Mouse (Mus musculus) heart, embryonic 11.5 days (tissue): ENCODE data around the gene Auts2. TPM values are rescaled to one million over a fixed set of nuclear protein-coding genes. Genes with fewer than 3 reads are reported as not detected.

Experiments used
- ATAC-seq: fragments of 200-750 bp; cut with Nextera tagmentation; replicated peaks from 2 replicates; pipeline ENCODE4 v1.8.0; 2017; ENCODE audit warnings: moderate library complexity; ENCODE audit not compliant: insufficient number of reproducible peaks, low FRiP score, low TSS enrichment
- H3K27ac ChIP-seq: fragments of 300-500 bp; sonication (generic); 2 replicates; pipeline ENCODE4 v1.5.1; 2014; ENCODE audit warnings: mild to moderate bottlenecking, low read depth, low read length
- H3K27me3 ChIP-seq: fragments of 300-500 bp; sonication (generic); 2 replicates; pipeline ENCODE4 v1.6.1; 2014; ENCODE audit warnings: mild to moderate bottlenecking, low read length, mixed read lengths; ENCODE audit not compliant: control insufficient read depth, insufficient read depth
- H3K36me3 ChIP-seq: fragments of 300-500 bp; sonication (generic); 2 replicates; pipeline ENCODE4 v1.6.1; 2014; ENCODE audit warnings: mild to moderate bottlenecking, low read length, moderate library complexity, mixed read lengths; ENCODE audit not compliant: control insufficient read depth, insufficient read depth
- H3K4me1 ChIP-seq: fragments of 300-500 bp; sonication (generic); 2 replicates; pipeline ENCODE4 v1.6.1; 2014; ENCODE audit warnings: low read length; ENCODE audit not compliant: control insufficient read depth, insufficient read depth
- H3K4me2 ChIP-seq: fragments of 300-500 bp; sonication (generic); 2 replicates; pipeline ENCODE4 v1.6.1; 2014; ENCODE audit warnings: mild to moderate bottlenecking, moderate library complexity
- H3K4me3 ChIP-seq: fragments of 300-500 bp; sonication (generic); 2 replicates; pipeline ENCODE4 v1.5.1; 2014; ENCODE audit warnings: low read depth, low read length
- H3K9ac ChIP-seq: fragments of 300-500 bp; sonication (generic); 2 replicates; pipeline ENCODE4 v1.6.1; 2014; ENCODE audit warnings: mild to moderate bottlenecking, low read depth, low read length, moderate library complexity
- H3K9me3 ChIP-seq: fragments of 300-500 bp; sonication (generic); replicated peaks from 2 replicates; pipeline ENCODE4 v1.6.1; 2016; ENCODE audit warnings: low read length; ENCODE audit not compliant: control insufficient read depth
- WGBS: fragments of 180-500 bp; shearing (Covaris S2); extraction: QIAGEN DNeasy Blood & Tissue Kit; methylation state at CpG from one replicate; pipeline ENCODE4 v1.1.7; 2014; ENCODE audit not compliant: insufficient replicate concordance; 5-methylcytosine and 5-hydroxymethylcytosine counted together
- polyA plus RNA-seq: library from polyadenylated mRNA; unstranded; fragments of >200 nt; fragmentation: Nextera tagmentation; extraction: Ambion mirVana; gene quantifications from 2 replicates; pipeline ENCODE4 v1.2.1, GENCODE M21; 2014

The Auts2 gene
- polyA plus RNA-seq, 1 experiment from 2014 or later = 19.8 TPM

DNA sequence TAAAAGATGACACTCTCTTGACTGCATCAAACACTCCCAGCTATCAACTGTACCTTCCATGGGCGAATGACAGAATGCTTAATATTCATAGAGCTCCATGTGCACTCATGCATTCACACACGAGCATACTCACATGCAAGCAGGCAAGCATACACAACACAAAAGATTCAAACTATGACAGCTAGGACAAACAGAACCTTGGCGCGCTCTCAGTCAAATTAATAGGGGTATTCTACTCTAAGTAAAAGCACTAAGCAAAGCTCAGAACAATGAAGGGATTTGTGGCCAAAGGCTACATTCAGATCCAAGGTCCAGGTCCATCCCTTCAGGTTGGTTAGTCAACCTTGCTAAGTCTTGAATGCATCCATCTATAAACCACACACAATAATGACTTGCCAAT, 219.5 kb downstream of the Auts2 start:
- no peak overlapping the region for H3K9ac ChIP-seq
- WGBS = 87% methylated on average over 4 of the region's 4 CpGs
- H3K9me3 ChIP-seq = no peaks in the 10 kb centered on the region
- H3K36me3 ChIP-seq = no peaks in the 10 kb centered on the region
- H3K27ac ChIP-seq = no peak overlapping the region
- no peak for ATAC-seq
- H3K4me2 ChIP-seq = no peak overlapping the region
- H3K4me1 ChIP-seq = peaks cover 21% of the 10 kb centered on the region
- no peaks in the 10 kb centered on the region for H3K27me3 ChIP-seq
- no peak overlapping the region for H3K4me3 ChIP-seq

DNA sequence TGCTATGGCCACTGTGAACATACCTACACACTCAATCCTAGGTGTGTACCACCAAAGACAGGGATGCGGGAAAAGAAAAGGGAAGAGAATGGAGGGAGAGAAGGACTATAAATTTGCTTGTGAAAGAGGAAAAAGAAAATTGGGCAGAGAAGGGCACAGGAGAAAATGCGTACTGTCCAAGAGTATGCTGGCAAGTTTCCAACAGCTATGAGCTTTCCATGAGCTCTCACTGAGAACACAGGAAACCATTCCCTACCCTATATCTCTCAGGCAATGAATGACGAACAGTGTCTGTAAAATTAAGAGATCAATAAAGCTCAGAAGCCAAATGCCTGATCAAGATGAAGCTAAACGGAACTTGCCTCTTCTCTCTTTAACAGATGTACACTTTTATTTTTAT, 220.2 kb downstream of the Auts2 start:
- H3K4me3 ChIP-seq = no peak overlapping the region
- WGBS = 69% methylated on average over 4 of the region's 4 CpGs
- no peak overlapping the region for H3K27ac ChIP-seq
- H3K9ac ChIP-seq = no peak overlapping the region
- H3K9me3 ChIP-seq = no peaks in the 10 kb centered on the region
- H3K4me1 ChIP-seq = peaks cover 24% of the 10 kb centered on the region
- ATAC-seq = no peak
- no peaks in the 10 kb centered on the region for H3K36me3 ChIP-seq
- no peak overlapping the region for H3K4me2 ChIP-seq
- no peaks in the 10 kb centered on the region for H3K27me3 ChIP-seq

DNA sequence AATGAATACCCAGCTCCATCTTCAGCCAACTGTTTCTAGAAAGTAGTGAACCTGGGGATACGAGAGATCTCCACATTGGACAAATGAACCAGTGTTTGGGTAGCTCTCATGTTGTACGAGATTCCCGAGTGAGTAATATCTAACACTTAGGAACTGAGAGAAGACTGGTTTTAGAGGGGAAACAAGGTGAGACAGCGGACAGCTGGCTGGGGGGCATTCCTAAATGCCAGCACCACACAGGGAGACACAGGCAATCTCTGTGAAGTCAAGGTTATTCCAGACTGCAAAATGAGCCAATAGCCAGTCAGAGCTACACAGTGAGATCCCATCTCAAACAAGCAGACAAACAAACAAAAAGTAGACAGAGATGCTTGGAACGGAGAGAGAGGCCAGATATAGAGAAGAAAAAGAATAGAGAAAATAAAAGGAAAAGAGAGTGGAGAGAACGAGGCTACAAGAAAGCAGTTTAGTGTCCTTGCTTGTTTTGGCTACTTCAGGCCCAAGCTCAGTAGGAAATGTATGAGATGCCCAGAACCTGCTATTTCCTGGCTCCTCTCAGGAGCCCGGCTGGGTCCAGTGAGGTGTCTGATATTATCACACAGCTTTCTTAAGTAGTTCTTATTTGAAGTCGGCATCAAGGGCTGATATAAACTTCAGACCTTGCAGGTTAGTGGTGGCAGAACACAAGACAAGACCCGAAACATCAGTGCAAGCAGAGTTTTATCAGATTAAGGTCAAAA, 224.9 kb downstream of the Auts2 start:
- Histone ChIP-seq H3K4me1 (peaks cover 33% of the 10 kb centered on the region), H3K27me3 (no peaks in the 10 kb centered on the region), H3K9me3 (no peaks in the 10 kb centered on the region), H3K4me3 (no peak overlapping the region), H3K9ac (no peak overlapping the region), H3K4me2 (no peak overlapping the region), H3K36me3 (no peaks in the 10 kb centered on the region), H3K27ac (no peak overlapping the region)
- 69% methylated on average over 9 of the region's 9 CpGs for WGBS
- no peak for ATAC-seq

DNA sequence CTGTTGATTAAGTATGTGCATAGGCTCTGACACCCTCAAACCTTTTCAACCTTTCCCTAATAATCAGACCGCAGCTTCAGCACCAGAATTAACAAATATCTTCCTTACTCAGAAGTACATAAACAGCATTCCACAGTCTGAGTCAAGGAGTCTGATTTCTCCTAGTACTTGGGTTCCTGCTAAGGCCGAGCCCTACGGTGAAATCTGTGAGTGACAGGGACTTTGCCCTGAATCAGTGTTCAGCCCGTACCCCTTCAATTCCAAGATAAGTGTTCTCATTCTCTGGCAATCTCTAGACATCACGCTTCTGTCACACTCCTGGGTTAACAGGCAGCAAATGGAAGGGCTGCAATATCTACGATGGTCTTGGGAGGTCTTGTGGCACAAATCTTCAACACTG, 226.2 kb downstream of the Auts2 start:
- Histone ChIP-seq H3K4me2 (no peak overlapping the region), H3K9me3 (no peaks in the 10 kb centered on the region), H3K4me1 (peaks cover 33% of the 10 kb centered on the region), H3K4me3 (no peak overlapping the region), H3K27ac (no peak overlapping the region), H3K27me3 (no peaks in the 10 kb centered on the region), H3K9ac (no peak overlapping the region), H3K36me3 (no peaks in the 10 kb centered on the region)
- ATAC-seq = no peak
- WGBS = 40% methylated on average over 6 of the region's 6 CpGs

DNA sequence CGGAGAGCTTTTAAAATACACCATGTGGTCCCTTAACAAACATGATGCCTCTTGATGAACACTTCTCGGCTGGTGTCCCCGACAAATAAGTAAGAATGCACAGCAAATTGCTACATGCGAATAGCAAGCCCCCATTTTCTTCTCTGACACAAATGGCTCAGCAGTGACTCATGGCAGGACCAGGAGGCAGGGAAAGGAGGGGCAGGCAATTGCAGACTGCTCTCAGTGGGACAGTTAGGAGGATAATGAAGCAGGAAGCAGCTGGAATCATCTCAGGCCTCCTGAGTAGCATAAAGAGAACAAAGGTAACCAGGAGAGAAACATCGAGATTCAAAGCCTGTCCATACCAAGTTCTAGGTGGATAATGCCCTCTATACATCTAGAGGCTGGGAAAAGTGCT, 228.8 kb downstream of the Auts2 start:
- Histone ChIP-seq H3K36me3 (no peaks in the 10 kb centered on the region), H3K9ac (no peak overlapping the region), H3K9me3 (no peaks in the 10 kb centered on the region), H3K4me3 (no peak overlapping the region), H3K4me2 (no peak overlapping the region), H3K4me1 (peaks cover 22% of the 10 kb centered on the region), H3K27me3 (no peaks in the 10 kb centered on the region), H3K27ac (no peak overlapping the region)
- WGBS = 82% methylated on average over 5 of the region's 5 CpGs
- no peak for ATAC-seq

DNA sequence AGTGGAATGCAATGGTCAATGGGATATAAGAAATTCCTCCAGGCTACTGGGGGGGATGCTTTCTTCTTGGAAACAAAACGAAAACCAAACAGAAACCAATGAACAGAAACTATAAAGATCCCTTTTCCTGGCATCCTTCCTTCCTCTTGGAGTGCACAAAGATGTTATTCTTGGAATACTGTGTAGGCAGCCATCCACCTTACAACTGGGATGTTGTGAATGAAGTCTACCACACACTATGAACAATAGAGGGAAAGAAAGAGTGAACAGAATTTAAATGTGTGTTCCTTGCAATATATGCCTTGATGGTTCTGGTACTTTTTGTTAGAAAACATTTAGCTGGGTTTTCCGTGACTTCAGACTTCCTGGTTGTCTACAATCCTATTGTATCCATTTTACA, 236.1 kb downstream of the Auts2 start:
- no peaks in the 10 kb centered on the region for H3K27me3 ChIP-seq
- H3K4me3 ChIP-seq = no peak overlapping the region
- ATAC-seq = no peak
- no peaks in the 10 kb centered on the region for H3K9me3 ChIP-seq
- H3K36me3 ChIP-seq = no peaks in the 10 kb centered on the region
- H3K4me2 ChIP-seq = no peak overlapping the region
- H3K27ac ChIP-seq = no peak overlapping the region
- no peak overlapping the region for H3K9ac ChIP-seq
- WGBS = 84% methylated on average over 2 of the region's 2 CpGs
- no peaks in the 10 kb centered on the region for H3K4me1 ChIP-seq

DNA sequence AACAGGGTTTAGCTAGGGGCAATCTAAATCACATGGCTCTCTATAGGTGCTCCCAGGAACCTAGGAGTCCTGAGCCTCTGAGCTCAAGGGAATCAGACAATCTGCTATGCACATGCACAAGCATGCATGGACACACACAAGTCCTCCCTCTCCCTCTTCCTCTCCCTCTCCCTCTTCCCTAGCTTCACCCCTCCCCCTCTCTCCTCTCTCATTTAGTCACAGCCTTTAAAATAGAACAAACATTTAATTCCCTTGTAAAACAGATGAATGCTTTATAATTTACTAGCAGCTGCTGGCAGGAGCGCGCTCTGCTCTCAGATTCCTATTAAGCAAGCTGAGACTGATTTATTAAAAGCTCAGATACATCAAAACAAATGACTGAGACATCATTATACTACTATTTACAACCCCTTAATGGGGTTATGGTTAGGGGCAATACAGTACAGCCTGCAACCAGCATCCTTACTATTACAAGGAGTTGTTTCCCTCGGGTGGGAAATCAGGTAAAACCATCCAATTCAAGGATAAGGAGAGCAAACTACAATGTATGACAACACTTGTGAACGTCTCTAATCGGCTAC, 237.7 kb downstream of the Auts2 start:
- no peak overlapping the region for H3K27ac ChIP-seq
- H3K9me3 ChIP-seq = no peaks in the 10 kb centered on the region
- no peaks in the 10 kb centered on the region for H3K27me3 ChIP-seq
- 85% methylated on average over 5 of the region's 5 CpGs for WGBS
- no peak overlapping the region for H3K4me3 ChIP-seq
- ATAC-seq = no peak
- H3K4me1 ChIP-seq = no peaks in the 10 kb centered on the region
- H3K4me2 ChIP-seq = no peak overlapping the region
- no peak overlapping the region for H3K9ac ChIP-seq
- no peaks in the 10 kb centered on the region for H3K36me3 ChIP-seq

DNA sequence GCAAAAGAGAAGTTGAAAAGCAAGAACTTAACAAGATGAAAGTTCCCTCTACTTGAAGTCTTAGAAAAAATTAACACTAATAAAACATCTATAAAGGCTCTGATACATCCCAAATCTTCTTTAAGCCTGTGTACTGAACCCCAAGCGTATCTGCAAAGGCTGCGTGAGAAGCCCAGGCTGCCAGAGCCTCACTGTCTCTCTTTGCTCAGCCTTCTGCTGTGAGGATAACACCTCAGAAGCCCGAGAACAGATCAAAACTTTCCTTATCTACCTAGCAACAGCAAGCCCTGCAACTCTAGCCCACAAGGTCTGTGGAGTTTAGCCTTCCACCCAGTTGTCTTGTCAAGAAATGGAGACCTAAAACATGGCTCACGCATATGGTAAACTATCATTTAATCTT, 240.4 kb downstream of the Auts2 start:
- Histone ChIP-seq H3K4me2 (no peak overlapping the region), H3K27me3 (no peaks in the 10 kb centered on the region), H3K9ac (no peak overlapping the region), H3K36me3 (no peaks in the 10 kb centered on the region), H3K4me1 (no peaks in the 10 kb centered on the region), H3K4me3 (no peak overlapping the region), H3K9me3 (no peaks in the 10 kb centered on the region), H3K27ac (no peak overlapping the region)
- 70% methylated on average over 4 of the region's 4 CpGs for WGBS
- no peak for ATAC-seq

DNA sequence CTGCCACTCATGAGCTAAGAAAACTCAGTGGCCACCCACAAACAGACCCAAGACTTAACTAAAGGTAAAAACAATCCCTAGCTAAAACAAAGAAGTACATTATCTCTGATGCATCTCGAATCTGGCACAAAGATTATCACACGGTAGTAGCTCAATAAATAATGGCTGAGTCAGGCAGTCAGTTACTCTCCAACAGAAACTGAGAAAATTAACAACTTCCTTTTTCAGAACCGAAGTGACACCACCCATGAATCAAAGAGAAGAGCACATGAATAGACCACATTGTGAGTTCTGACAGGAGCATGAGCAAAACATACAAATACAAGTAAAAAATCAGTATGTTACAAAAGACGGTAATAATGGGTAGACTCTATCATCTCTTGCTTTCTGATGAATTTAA, 242.3 kb downstream of the Auts2 start:
- H3K27ac ChIP-seq = no peak overlapping the region
- no peaks in the 10 kb centered on the region for H3K4me1 ChIP-seq
- H3K9ac ChIP-seq = no peak overlapping the region
- WGBS = 62% methylated on average over 4 of the region's 4 CpGs
- no peak overlapping the region for H3K4me3 ChIP-seq
- H3K9me3 ChIP-seq = no peaks in the 10 kb centered on the region
- H3K36me3 ChIP-seq = no peaks in the 10 kb centered on the region
- no peak for ATAC-seq
- H3K27me3 ChIP-seq = no peaks in the 10 kb centered on the region
- no peak overlapping the region for H3K4me2 ChIP-seq
